Mouse (Mus musculus) olfactory bulb, adult 2 months (tissue): Measurements from ENCODE around the gene Ppfia2.

Experiments used
- CTCF ChIP-seq: fragments of 200-500 bp; IDR thresholded peaks from 2 replicates; pipeline ENCODE4 v1.5.1; 2012; ENCODE audit warnings: low read depth, mild to moderate bottlenecking, low read length, moderate library complexity; ENCODE audit not compliant: insufficient read depth
- POLR2A ChIP-seq: fragments of 200-500 bp; IDR thresholded peaks from 2 replicates; pipeline ENCODE4 v1.6.1; 2012; ENCODE audit warnings: mild to moderate bottlenecking, low read depth, low read length, moderate library complexity; ENCODE audit not compliant: insufficient read depth

DNA sequence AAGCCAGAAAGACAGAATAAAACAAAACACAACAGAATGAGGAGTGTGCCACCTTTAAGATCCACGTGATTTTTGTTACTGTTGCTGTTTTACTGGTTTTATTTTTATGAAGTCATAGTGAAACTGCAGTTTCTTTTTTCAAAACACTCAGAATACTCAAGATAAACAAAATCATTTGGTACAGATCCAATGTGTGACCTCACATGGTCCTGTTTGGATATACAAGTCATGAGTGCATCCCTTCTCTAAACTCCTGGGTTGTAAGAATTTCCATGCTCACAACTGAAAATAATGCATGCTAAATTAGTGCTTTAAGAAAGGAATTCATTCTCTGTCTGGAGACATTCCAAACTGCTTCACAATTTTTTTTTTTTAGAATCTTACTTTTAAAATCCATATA is 469.3 kb downstream of the Ppfia2 start:
- no peak for TF ChIP-seq CTCF
- no peak for TF ChIP-seq POLR2A
